Mouse (Mus musculus) embryo, embryonic 11 days (tissue): ENCODE measurements around the gene Slc2a9.
"Not testable (repeated sequence)": the region's sequence is repeated elsewhere in the genome, so short reads cannot be mapped to it uniquely, and the experiment has no call there.

Experiments used
- DNase-seq: peaks from one replicate; pipeline ENCODE4 v3.0.0-alpha.2; 2015

Slc2a9 gene

DNA sequence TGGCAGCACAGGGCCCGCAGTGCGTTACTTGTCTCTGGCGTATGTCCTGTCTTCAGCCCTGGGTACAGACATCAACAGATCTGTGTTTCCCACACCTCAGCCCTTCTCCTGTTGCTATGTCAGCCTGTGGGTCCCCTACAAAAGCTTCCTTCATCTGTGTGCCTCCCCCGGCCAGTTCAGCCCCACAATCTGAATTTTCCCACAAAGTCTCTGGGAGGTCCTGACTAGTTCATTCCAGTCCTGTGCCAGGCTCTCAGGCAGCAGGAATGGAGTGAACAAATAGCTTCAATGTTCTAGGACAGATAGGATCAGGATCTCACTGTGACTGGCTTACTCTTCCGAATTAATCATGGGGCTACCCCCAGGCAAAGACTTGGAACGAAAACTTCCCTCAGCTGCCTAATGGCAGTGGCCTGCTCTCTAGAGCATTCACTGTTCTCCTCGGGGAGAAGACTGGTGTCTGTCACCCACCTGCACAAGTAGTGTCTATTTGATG lies 3.6 kb downstream of the Slc2a9 start:
- no peak for DNase-seq

DNA sequence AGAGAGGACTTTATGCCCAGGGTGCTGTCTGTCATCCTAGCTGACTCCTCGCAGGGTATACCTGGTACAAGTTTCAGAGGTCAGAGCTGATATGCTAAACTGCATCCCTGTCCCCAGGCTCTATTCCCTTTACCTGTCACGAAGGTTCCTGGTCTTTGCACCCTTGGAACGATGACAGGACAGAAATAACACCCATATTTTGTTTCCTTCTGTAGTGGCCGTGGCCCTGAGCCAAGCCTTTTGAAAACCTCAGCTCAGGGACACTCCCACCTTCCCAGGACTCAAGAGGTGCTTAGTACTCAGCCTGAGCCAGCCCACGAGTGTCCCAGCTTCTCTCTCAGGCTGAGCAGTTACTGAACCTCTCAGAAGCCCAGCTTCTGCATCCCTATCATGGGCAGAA lies 4.5 kb downstream of the Slc2a9 start:
- no peak for DNase-seq

DNA sequence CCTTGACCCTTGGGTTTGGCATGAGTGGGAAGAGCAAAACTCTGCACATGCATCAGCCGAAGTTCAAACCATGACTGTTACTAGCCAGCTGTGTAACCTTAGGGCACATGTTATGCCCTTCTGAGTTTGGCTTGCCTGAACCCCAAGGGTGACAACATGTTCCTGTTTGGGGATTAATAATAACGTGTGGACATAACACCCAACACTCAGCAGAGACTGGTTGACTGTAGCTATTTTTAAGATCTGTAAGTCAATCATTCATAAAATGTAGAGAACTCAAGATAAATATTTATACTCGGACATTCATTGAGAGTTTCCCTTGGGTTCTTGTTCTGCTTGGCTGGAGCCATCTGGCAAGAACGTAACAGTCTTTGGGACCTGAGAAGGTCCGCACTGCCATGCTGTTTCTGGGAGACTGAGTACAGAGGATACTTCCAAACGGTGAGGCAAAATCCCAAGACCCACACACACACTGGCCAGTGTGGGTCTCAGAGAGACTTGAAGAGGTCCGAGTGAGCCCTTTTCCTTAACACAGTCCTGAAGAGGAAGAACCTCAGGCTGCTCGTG lies 6.4 kb downstream of the Slc2a9 start:
- no peak for DNase-seq

DNA sequence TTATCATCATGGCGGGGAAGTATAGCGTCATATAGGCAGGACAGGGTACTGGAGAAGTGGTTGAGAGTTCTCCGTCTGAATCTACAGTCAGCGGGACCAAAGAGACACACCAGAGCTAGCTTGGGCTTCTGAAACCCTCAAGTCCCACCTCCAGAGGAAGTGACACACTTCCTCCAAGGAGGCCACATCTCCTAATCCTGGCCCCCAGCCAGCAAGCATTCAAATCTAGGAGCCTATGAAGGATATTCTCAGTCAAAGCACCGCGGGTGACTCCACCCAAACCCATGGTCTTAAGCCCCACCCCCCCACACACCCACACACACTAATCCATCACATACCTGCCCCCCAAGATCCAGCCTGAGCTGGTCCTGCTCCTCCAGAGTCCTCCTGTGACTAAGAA lies 9.1 kb downstream of the Slc2a9 start:
- DNase-seq, result no peak

DNA sequence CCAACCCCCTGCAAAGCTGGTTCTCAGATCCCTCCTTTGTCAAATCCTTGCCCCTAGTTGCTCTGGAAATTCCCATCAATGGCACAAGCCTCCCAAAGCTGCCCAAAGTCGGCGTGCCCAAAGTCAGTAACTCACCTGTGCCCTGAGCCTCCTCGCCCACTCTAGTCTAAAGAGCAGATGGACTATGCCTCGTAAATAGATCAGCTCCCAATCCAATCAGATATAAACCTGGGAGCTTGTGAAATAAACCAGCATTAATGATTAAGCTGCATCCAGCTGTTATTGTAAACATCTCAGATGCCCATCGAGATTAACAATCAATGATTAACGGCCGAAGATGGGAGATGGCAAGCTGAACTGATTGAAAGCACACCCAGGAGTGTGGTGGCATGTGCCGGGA lies 11.2 kb downstream of the Slc2a9 start:
- DNase-seq, result no peak

DNA sequence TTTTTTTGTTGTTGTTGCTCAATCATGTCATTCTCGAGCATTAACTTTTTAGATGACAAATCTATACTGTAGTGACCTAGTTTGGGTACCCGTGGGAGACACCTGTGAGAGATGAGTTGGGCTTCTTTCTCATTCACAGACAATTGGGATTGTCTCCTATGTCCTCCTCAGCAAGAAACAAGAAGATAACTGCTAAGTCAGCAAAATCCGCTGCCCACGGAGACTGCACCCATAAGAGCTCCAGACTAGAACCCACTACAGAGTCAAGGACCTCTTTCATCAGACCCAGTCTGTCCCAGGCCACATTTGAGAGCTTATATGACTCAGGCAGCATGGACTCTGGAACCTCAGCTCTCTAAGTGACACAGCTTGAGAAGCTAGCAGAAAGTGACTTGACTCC lies 13.2 kb downstream of the Slc2a9 start:
- no peak for DNase-seq

DNA sequence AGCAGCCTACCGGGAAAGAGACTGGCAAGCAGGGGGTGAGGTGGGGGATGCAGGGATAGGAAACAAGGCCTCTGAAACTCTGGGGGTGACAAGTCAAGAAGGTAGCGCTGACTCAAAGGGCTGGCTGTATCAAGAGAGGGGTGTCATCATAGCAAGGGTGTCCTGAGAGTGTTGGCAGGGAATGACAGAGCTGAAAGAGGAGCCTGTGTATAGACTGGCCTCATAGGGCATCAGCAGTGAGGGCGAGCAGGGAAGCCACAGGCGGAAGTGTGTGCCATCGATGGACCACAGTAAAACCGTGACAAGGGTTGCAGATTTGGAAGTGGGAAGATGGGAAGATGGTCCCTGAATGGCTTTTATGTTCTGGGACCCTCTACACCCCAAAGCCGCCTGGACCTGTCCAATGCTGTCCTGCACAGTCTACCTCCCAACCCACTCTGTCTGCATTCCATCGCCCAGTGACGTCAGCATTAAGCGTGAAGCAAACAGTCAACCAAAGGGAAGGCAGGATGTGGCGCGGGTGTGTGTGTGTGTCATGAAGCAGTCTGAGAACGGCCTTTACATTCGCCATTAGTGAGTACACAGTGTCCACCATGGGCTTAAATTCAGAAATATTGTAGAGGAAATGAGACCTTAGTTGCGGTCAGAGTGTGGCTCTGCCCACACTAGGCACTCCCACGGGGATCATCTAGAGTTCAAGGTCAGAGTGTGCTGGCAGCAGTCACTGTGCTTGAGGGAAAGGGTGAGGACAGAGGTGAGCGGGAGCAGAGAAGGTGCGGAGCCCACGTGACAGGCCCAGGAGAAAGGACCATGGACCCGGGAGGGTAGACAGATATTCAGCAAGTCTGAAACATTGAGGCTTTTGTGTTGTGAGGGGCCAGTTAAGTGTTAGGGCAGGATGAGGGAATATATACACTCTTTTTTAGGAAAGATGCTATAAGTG lies 14.0 kb downstream of the Slc2a9 start:
- no peak for DNase-seq

DNA sequence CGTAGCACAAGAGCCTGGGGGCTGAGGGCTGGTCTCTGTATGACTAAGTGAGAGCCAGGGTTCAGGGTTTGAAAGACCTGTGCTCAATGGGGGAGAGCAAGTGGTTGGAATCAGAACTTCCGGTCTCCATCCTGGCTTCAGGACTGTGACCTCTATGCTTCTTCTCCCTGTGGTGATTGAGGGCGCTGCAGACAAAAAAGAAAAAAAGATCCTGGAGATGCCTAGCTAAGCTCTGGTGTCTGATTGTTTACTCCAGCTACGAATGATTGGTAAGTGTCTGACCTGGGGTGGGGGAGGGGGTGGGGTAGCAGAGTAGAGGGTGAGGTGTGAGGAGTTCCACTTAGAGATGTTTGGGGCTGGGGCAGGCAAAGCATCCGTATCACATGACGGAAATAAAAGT lies 14.9 kb downstream of the Slc2a9 start:
- no peak for DNase-seq

DNA sequence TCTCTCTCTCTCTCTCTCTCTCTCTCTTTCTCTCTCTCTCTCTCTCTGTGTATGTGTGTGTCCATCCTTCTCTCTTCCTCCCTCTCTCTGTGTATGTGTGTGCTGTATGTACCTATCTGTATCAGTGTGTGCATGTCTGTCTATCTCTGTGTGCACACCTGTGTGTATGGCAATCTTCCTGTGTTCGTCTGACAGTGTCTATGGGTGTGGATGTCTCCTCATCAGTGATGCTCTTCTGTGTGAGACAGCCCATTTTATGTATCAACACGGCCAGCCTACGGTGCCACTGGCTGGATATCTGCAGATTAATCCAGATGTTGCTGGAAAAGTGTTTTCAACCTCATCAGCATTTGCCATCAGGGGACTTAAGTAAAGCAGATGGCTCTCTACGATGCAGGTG lies 15.7 kb downstream of the Slc2a9 start:
- DNase-seq, result no peak

DNA sequence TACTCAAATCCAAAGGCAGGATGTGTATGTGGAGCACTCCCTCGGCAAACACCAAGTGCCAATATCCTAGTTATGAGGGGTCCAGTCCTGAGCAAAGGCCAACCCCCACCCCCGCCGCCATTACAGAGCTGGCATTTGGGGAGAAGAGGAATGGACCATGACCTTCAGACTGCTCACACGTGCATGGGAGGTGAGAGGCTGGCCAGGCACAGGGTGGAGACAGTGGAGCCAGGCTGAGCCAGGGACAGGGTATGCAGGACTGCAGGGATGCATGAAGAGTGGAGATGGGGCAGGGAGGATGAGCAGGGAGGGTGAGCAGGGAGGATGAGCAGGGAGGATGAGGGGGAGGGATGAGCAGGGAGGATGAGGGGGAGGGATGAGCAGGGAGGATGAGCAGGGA lies 17.0 kb downstream of the Slc2a9 start:
- DNase-seq, result no peak

DNA sequence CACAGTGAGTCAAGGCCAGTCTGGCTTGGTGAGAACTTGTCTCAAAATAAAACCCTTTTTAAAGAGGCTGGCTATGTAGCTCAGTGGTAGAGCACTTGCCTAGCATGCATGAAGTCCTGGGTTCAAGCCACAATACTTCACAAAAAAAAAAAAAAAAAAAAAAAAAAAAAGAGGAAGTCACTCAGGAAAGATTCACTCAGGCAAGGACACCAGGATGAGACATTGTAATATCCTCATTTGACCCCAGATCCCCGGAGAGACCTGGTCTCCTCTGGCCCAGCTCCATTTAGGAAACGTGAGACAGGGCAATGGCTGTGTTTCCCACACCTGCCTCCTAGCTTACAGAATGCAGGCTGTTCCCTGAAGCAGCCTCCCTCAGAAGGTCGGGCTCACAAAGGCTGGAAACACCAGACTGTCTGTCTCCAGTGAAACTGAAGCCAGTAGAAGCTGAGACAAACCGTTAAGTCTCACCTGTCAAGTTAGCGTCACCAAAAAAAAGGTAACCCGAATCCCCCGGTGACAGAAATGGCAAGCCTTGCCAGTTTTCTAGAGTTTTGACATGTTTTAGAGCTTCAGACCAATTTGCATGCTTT lies 19.3 kb downstream of the Slc2a9 start:
- no peak for DNase-seq

DNA sequence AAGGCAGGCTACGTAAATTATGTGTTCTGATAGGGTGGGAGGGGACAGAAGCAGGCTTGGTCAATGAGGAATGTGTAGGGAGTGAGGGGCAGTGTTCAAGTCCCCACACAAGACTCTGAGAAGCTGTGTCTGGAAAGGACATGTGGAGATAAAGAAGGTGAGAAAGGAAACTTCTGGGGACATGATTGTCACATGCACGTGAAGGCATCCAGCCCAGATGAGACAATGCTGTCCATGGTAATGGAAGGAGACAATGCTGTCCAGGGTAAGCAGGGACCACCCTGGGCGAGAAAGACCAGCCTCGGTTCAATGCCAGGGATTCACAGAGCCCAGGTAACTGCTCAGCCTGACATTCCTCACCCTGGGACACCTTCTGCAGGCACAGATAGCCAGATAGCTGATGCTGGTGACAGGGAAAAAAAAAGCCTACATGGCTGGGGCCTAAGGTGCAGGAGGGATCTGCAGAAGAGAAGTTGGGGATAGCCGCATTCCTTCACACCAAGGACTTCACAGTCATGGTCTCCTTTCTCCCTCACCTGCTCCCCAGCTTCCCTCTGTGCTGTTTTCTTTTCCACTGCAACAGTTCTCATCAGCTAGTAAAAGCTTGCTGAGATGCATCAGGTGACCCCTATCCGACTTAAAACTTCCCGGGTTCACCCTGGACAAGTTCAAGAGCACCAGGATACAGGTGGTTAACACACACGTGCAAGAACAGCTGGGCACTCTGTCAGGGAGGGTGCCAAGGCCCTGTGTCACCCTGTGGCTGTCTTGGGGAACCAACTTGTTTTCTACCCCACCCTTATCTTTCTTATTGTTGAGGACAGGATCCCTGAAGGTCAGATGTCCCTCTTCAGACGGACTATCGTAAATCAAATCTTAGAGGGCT lies 21.9 kb downstream of the Slc2a9 start:
- no peak for DNase-seq

DNA sequence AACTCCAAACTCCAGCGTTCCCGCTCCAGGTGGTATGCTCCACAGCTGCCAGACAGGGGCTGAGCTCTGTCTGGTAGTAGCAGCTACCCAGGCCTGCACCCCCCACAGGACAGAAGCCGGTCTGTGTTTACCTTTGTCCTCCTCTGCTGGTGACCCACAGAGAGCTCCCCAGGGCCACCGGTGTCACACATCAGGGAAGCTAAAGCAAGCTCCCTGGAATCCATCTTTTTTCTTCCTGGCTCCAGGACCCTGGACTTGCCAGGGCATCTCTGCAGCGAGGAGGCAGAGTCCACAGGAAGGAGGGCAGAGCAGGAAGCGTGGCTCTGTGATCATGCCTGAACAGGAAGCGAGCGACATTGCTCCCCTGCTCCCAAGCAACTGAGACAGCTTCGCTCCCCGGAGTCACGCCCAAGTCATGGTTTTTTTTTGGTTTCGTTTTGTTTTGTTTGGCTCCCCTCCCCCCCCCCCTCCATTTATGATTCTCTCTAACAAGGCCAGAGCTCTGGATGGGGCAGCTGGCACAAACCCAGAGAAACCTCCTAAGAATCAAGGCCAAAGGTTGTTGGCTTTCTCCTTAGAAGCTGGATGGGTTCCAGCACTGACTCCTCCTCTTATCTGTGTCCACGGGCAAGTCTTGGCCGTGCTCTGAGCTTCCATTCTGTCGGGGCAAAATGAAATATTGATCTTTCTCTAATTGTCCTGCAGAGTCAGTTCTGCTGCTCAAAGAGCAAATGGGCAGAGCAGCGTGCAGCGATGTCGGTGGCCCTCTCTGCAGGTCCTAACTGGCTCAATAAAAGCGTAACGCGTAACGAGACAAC lies 22.8 kb downstream of the Slc2a9 start:
- DNase-seq, result peak; percentile 65

DNA sequence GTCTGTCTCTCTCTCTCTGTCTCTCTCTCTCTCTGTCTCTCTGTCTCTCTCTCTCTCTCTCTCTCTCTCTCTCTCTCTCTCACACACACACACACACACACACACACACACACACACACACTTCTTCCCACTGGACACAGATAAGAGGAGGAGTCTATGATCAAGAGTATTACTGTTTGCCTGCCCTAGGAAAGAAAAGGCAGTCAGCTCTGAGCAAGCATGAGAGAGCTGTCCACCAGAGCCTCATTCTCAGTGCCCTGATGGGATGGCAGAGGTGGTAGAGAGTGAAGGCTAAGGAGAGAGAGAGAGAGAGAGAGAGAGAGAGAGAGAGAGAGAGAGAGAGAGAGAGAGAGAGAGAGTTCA lies 23.4 kb downstream of the Slc2a9 start:
- not testable (repeated sequence) for DNase-seq

DNA sequence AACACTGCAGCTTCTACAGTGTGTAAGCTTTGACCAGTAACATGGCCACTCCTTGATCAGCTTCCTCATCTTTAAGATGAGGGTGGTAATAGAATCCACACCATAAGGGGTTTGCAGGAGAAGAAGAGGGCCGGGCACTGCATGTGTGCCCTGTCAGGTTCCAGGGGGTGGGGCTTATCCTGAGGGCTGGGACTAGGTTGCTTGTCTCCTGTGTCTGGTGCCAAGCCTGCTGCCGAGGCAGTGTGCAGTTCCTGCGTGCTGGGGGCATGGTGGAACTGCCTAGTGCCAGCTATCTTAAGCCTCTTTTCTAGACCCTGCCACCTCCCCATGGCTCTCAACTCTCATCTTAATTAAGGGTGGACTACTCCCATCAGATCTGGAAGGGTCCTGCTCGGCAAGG lies 23.9 kb downstream of the Slc2a9 start:
- DNase-seq, result no peak

DNA sequence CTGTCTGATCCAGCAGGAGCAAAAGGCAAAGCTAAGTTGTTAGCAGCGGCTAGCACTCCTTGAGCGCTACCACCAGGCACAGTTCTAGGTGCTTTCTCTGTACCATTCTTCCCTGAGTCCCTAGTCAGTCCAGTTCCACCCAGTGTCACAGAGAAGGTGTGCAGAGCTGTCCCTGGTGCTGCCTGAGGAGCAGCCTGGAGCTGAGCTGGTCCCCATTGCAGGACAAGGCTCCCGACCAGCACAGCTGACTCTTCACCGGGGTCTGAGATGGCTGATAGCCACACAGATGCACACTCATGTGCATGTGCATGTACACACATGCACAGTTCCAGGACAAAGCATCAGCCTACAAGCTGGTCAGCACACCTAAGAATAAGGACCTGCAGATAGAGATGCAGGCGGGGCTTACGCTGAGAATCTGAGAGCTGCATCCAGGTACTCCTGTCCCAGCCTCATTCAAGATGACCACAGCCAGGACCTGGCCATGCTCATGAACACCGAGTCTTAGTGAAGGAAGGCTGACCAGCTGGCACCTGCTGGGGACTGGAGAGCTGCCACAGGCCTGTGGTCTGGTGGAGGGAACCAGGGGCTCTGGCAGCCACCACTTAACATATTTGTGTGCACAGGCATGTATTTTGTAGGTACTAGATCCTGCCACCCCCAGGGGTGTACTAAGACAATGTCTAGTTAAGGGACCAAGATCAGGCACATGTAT lies 25.1 kb downstream of the Slc2a9 start:
- DNase-seq, result peak; percentile 28

DNA sequence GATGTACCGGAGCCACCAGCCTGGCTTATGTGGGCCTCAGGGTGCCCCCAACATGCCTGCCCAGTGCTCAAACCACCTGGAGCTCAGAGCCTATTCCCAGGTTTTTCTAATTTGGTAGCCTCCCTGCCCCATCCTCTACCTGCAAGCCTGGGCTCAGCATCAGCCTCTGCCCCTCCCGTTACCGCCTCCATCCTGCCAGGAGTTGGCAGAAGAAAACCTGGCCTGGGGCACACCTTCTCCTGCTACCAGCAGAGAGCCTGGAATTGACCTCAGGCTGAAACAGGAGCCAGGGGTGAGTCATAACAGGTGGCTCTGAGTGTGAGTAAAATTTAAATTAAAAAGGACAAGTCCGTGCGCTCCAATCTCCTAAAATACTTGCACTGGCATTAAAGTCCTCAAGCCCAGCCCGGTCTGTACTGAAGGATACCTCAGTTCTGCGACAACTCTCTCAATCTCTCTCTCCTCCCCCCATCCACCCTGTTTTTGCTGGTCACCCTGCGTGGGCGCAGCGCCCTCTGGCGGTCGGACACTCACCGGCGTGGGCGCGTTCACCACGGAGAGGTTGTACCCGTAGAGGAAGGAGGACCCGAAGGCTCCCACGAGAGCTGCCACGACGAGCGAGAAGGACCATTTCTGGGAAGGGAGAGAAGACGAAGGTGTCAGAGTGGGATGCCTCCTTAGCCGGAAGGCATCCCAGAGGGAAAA lies 25.9 kb downstream of the Slc2a9 start:
- DNase-seq, result no peak

DNA sequence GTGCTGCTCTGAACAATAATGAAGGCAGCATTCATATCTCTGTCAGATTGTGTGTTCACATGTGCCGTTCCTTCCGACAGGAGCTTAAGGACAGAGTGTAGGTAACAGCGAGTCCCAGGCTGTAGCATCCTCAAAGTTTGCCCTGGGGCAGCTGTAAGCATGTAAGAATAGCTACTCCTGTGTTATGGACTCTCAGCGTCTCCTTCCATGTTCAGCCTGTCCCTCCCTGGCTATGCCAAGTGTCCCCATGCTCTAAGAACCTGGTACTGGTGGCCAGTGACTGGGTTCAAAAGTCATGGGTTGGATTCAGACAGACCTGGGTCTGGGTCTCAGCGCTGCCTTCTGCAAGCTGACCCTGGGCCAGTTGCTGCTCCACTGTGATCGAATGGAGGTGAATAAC lies 32.1 kb downstream of the Slc2a9 start:
- DNase-seq, result no peak

DNA sequence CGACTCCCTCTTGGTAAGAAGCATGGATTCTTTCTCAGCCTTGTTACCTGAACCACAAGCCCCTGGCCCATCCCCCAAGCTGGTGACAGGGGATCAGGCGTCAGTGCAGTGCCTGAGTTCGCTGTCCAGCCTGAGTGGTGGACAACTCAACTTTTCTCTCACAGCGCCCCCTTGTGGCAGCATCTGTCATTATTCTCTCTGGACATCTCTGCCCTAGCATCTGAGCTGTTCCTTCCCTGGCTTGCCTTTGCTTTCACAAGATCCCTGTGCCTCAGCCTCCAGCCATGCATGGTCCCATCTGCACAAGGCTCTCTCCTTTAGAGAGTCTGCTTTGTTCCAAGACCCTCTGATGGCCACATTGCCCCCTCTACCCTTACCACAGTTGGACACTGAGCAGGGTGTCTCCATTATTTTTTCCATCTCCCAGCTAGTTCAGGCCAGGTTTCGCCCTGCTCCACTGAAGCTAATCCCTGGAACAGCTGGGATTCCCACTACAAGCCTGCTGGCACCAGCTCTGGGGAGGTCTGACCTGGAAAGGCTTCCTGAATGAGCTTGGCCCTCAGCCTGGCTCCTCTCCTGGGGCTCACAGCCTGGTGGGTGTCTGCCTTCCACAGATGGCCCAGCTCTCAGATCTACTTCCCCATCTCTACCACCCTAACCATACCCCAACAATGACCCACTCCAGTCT lies 32.9 kb downstream of the Slc2a9 start:
- DNase-seq, result peak; percentile 86

DNA sequence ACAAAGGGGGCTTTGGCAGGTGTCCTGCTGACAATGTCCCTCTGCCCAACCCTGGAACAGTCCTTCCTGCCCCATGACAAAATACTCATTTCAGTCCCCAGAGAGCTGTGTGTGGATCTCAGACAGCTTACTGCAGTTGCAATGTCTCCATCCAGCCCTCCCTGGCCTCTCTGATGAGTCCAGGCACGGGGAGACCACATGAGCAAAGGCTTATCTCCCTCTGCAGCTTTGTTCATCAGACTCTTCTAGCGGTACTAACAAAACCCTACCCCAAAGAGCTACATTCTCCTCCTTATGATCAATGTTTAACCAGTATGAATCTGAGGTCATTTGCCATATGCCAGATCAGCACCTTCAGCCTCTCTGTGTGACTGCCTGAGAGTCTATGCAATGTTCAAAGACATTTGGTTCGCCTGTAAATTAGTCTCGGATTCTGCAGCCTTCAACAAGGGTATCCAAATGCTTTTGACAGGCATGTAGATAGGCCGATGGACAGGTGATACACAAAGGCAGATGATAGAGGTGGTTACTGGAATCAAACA lies 36.3 kb downstream of the Slc2a9 start:
- no peak for DNase-seq
